ENCODE assay signal across 28 mouse cellular contexts in the genomic region with DNA sequence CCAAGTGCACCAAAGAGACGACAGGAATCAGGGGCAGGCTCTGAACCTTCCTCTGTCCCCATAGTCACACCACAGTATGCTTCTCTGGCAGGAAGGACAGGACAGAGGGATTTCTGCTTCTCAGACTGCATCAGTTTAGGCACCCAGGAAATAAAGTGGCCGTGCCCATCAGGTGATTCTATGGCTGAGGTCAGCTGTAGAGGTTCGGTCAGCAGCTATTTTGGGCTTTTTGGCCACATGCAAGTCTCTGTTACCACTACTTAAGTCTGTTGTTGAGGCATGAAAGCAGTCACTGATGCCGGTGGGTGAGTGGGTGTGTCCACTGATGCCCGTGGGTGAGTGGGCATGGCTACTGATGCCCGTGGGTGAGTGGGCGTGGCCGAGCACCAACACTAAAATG.
"Had no signal": no experiment of that assay in that cellular context is flagged by ENCODE, and none has a peak within 500 bp of the region (broad histone marks: within the 10 kb centered on the region; RNA-seq: fewer than 3 reads in every experiment).

No protein-coding gene starts in this region.

- H3K4me1 ChIP-seq: liver, embryonic 12.5 days; liver, embryonic 13.5 days; liver, embryonic 15.5 days; lung, embryonic 15.5 days; megakaryocyte, embryonic 14.5 days; midbrain, embryonic 10.5 days; midbrain, embryonic 12.5 days; midbrain, embryonic 13.5 days; midbrain, embryonic 15.5 days; neural tube, embryonic 12.5 days had no signal

- H3K36me3 ChIP-seq: limb, embryonic 10.5 days; limb, embryonic 12.5 days; limb, embryonic 13.5 days; limb, embryonic 15.5 days; liver, embryonic 12.5 days; liver, embryonic 13.5 days; liver, embryonic 15.5 days; lung, embryonic 15.5 days; midbrain, embryonic 10.5 days; midbrain, embryonic 12.5 days; midbrain, embryonic 13.5 days; midbrain, embryonic 15.5 days; neural tube, embryonic 12.5 days had no signal

- DNase-seq: left cerebral cortex, postnatal 4 days; liver; liver, embryonic 13.5 days; liver, postnatal 0 days; lung, adult 18-20 months; lung, adult 2 months; lung, embryonic 14.5 days; lung, postnatal 10 days; lung, postnatal 14 days; lung, postnatal 36 days; lung, postnatal 4 days; midbrain, embryonic 14.5 days had no signal

- H3K27ac ChIP-seq: limb, embryonic 10.5 days; limb, embryonic 12.5 days; limb, embryonic 13.5 days; limb, embryonic 15.5 days; liver, embryonic 12.5 days; liver, embryonic 13.5 days; liver, embryonic 14.5 days; liver, embryonic 15.5 days; lung, embryonic 15.5 days; macrophage; midbrain, embryonic 10.5 days; midbrain, embryonic 12.5 days; midbrain, embryonic 13.5 days; midbrain, embryonic 15.5 days; neural tube, embryonic 12.5 days had no signal

- H3K4me3 ChIP-seq: limb, embryonic 10.5 days; limb, embryonic 12.5 days; limb, embryonic 13.5 days; limb, embryonic 15.5 days; liver, embryonic 12.5 days; liver, embryonic 13.5 days; liver, embryonic 15.5 days; lung, embryonic 15.5 days; megakaryocyte, embryonic 14.5 days; midbrain, embryonic 10.5 days; midbrain, embryonic 12.5 days; midbrain, embryonic 13.5 days; midbrain, embryonic 15.5 days; myocyte; neural tube, embryonic 12.5 days had no signal

- H3K27me3 ChIP-seq: limb, embryonic 15.5 days; liver, embryonic 13.5 days; liver, embryonic 15.5 days; lung, embryonic 15.5 days; midbrain, embryonic 12.5 days; midbrain, embryonic 13.5 days; midbrain, embryonic 15.5 days; neural tube, embryonic 12.5 days had no signal

- H3K9me3 ChIP-seq: limb, embryonic 10.5 days; limb, embryonic 15.5 days; liver, embryonic 12.5 days; liver, embryonic 13.5 days; liver, embryonic 15.5 days; lung, embryonic 15.5 days; midbrain, embryonic 10.5 days; midbrain, embryonic 12.5 days; midbrain, embryonic 13.5 days; midbrain, embryonic 15.5 days; neural tube, embryonic 12.5 days had no signal
